Mouse (Mus musculus): ENCODE data around the gene Evx2.

Gene Evx2

GRCm38 (mm10) chr2:74681594-74682531, 22.5 kb upstream of the Evx2 start:
- DNase-seq (ENCODE audit: low spot score in 2 of 2), result no peak

GRCm38 (mm10) chr2:74680561-74681398, 21.4 kb upstream of the Evx2 start:
- no peak for DNase-seq (ENCODE audit: low spot score in 2 of 2)

DNA sequence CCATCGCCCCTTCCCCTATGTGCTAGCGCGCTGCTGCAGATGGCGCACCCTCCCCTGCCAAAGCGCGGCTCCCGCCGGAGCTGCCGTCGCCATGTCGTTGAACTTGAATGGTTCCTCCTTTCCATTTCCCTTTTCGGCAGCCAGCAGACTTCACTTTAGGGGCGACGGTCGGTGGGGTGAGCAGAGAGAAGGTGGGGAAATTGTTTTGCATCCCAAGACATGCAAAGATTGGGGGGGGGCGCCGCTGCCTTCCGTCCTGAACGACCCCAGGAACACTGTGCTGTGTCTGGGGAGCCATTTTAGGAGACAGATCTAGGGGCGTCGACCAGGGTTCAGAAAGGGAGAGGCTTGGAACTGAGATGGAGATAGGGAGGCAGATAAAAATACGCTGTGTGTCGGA, 20.6 kb upstream of the Evx2 start:
- no peak for DNase-seq (ENCODE audit: low spot score in 2 of 2)

GRCm38 (mm10) chr2:74679596-74679971, 20.2 kb upstream of the Evx2 start:
- no peak for DNase-seq (ENCODE audit: low spot score in 2 of 2)

GRCm38 (mm10) chr2:74678891-74679595, 19.7 kb upstream of the Evx2 start, which contains the start of gene Hoxd11:
Gene Hoxd11, plus strand, starts transcription at chr2:74679557.
- DNase-seq (ENCODE audit: low spot score in 2 of 2), result no peak

DNA sequence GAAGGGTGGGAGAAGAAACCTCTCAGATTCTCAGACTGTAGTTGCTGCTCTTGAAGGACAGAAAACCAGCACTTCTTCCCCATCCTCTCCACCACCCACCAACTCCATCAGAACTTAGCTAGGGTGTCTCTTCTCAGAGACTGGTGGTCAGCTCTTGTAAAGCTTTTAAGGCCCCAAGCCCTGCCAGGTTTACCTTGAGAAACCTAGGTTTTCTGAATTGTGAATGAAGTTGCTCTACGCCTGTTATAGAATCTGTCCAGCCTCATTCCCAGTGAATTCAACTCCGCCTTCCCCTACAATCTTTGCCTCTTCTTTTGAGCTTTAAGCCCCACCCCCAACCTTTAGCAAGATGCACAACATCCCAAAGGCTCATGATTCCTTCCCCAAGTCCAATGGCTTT, 17.7 kb upstream of the Evx2 start:
- DNase-seq (ENCODE audit: low spot score in 2 of 2), result no peak

GRCm38 (mm10) chr2:74676376-74677052, 17.2 kb upstream of the Evx2 start:
- DNase-seq (ENCODE audit: low spot score in 2 of 2), result no peak

- no peak for DNase-seq (ENCODE audit: low spot score in 2 of 2)
Observed at GRCm38 (mm10) chr2:74675666-74676282, 16.4 kb upstream of the Evx2 start.

DNA sequence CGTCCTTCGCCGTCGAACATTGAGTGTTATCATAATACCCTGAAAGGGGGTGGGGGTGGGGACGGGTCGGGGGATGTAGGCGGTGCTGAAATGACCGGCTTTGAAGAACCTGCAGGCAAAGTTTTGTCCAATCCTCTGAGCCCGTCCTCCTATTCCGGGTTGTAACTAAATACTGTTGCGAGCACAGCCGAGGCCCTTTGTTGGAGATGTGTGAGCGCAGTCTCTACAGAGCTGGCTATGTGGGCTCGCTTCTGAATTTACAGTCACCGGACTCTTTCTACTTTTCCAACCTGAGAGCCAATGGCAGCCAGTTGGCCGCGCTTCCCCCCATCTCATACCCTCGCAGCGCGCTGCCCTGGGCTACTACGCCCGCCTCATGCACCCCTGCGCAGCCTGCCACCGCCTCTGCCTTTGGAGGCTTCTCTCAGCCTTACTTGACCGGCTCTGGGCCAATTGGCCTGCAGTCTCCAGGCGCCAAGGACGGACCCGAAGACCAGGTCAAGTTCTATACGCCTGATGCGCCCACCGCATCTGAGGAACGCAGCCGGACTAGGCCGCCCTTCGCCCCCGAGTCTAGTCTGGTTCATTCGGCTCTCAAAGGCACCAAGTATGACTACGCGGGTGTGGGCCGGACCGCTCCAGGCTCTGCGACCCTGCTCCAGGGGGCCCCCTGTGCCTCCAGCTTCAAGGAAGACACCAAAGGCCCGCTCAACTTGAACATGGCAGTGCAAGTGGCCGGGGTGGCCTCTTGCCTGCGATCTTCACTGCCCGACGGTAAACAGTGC, 15.7 kb upstream of the Evx2 start, which contains the start of gene Hoxd12:
Gene Hoxd12 (plus strand): TSS at position 133 of the 785 bp plus-strand sequence.
- no peak for DNase-seq (ENCODE audit: low spot score in 2 of 2)

DNA sequence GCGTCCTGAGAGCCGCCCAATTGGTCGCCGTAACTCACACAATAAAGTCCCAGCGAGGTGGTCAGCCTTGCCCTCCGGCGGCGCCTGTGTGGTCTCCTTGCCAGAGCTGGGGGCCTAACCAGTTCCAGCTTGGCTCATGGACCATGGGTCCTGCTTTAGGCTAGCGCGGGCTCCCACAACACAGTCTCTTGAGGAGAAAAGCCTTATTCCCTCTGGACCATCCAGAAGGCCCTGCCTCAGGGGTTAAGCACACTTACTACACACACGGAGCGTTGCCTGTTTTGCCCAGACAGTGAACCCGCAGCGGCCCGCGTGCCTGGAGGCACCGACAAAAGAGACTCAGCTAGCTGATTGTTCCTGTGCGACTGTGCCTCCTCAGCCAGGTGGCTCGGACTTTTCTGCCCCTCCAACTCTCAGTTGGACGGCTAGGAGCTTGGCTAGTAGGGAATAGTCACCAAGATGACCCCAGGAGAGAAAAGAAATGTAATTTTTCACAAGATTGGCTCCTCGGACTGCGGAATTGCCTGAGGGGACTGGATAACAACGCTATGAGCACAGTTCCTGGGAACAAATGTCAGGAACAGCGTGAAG, 14.6 kb upstream of the Evx2 start:
- DNase-seq (ENCODE audit: low spot score in 2 of 2), result no peak

- DNase-seq (ENCODE audit: low spot score in 2 of 2), result peak; percentile 47 to 53
Observed at GRCm38 (mm10) chr2:74672481-74673362, 13.4 kb upstream of the Evx2 start.

DNA sequence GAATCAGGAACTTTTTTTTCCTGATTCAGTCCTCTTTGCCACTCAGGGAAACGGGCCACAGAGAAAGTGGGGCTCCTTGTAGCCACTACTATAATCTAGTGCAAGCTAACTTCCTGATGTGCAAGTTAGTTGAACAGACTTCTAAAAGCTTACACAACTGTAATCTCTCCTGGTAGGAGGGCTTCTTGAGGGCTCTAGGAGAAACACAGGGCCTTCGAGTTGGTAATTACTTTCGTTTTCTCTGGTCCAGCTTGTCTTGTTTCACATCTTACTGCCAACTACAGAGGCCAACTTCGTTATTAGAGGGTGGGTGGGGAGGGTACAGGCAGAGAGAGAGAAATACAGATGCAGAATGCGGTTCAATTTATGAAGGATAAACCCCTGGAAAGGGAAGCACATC, 12.5 kb upstream of the Evx2 start:
- DNase-seq (ENCODE audit: low spot score in 2 of 2), result no peak

DNA sequence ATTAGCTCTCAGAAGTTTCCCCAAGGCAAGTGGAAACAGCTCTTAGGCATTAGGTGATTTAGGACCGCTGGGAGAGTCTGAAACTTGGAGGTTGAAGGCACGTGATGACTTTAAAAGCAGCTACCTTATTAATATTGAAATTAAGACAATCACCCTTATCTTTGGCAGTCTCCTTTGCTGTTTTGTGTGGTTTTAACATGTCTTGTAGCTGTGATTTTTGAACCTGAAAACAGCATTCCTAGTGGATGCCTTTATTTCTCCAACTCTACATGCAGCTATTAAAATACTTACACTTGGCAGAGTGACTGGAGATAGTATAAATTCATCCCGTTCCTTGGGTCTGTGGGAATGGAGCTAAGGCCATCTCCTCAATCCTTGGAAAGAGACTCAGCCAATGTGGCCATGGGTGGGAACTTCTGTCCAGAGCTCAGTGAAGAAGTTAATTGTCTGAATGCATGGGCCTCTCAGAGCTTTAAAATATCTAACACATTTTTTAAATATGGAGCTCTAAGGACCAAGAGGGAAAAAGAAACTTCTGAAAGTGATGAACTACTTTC, 11.4 kb upstream of the Evx2 start:
- no peak for DNase-seq (ENCODE audit: low spot score in 2 of 2)

DNA sequence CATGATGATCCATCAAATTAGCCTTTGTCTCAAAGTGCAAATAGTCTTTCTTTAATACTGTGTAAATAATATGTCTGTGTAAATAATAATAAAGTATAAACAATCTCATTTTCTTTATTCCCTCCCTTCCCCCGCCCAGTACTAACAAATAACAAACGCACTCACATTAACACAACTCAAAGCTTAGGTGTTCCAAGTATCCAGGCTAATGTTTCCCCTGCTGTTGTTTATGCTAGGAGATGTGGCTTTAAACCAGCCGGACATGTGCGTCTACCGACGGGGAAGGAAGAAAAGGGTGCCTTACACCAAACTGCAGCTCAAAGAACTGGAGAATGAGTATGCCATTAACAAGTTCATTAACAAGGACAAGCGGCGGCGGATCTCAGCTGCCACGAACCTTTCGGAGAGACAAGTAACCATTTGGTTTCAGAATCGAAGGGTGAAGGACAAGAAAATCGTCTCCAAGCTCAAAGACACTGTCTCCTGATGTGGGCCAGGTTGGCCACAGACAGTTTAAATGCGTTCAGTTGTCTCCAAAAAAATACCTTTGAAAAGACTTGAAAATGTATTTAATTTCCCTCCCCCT, 10.4 kb upstream of the Evx2 start:
- DNase-seq (ENCODE audit: low spot score in 2 of 2), result no peak

DNA sequence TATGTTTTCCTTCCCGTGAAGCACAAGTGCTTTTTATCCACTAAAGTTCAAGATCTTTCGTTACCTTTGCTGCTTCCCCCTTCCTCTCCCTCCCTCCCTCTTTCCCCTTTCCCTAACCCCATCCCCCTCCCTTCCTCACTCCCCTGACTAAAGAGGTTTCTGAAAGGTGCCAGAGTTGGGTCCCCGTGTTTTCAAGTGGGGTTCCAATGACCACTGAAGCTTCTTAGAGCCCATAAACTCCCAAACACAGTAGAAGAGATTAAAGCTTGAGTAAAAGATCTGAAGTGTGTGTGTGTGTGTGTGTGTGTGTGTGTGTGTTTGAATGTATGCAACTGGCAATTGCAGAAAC, 9.8 kb upstream of the Evx2 start:
- no peak for DNase-seq (ENCODE audit: low spot score in 2 of 2)

DNA sequence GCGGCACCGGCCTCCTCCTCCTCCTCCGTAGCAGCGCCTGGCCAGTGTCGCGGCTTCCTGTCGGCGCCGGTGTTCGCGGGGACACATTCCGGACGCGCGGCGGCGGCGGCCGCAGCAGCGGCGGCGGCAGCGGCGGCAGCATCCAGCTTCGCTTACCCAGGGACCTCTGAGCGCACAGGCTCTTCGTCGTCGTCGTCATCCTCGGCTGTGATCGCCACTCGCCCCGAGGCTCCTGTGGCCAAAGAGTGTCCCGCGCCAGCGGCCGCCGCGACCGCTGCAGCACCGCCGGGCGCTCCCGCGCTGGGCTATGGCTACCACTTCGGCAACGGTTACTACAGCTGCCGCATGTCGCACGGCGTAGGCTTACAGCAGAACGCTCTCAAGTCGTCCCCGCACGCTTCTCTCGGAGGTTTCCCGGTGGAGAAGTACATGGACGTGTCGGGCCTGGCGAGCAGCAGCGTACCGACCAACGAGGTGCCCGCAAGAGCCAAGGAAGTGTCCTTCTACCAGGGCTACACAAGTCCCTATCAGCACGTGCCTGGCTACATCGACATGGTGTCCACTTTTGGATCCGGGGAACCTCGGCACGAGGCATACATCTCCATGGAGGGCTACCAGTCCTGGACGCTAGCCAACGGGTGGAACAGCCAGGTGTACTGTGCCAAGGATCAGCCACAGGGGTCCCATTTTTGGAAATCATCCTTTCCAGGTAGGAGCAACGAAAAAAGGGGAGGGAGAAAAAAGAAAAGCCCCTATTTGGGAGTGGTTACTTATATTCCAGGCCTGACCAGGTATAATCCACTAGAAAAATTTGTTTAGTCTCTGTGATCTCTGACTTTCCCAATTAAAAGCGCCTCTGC, 9.2 kb upstream of the Evx2 start:
- DNase-seq (ENCODE audit: low spot score in 2 of 2), result no peak

DNA sequence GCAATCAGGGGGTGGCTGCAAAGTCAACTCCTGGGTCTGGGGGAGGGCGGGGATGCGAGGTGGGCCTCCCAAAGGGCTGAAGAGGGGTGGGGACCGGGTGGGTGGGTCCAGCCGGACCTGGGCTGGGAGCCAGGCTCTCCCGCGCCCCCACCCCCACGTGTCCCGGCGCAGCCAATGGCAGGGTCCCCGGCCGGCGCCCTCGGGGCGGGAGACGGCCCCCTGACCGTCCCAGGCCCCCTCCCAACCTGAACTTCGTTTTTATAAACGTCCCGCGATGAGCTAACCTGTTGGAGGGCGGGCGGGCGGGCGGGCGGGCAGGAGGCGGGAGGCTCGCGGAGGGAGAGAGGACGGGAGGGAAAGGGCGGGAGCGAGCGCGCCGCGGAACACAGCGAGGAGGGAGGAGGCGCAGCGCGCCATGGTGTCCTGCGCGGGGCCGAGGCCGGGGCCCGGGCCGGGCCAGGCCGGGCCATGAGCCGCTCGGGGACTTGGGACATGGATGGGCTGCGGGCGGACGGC, 8.5 kb upstream of the Evx2 start, which contains the start of gene Hoxd13:
Gene Hoxd13 (plus strand): TSS at position 469 of the 516 bp plus-strand sequence.
- no peak for DNase-seq (ENCODE audit: low spot score in 2 of 2)

All from natural killer cell, adult 2 months (primary cell).